Mouse (Mus musculus): ENCODE data around the gene Cdkal1.

Cdkal1 gene

DNA sequence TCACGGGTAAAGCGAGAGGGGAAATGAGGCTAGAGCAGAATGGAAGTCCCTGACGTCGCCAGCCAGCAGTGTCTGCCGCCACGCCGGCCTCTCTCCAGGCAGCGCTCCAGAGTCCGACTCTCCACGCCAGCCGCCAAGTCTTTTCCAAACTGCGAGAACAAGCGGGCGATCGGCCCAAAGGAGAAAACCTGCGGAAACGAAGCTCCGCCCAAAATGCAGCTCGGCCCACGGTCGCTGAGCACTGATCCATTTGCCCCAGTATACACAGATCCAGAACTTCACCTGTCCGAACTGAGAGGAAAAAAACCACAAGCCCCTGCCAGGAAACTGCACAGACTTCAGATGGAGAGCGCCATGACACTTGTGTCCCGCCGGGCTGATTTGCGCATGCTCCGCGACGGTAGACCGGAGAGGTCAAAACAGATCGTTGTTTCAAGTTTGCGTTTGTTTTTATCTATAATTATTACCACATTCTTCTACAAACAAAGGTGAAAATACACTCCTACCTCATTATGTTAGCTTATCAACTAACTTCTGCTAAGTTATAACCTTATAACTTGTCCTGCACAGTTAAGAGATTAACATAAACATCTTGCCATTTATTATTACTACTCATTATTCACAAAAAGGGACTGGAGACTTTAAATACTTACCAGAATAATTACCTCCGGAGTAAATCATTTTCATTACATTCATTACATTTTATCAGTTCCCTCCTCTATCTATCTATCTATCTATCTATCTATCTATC, at the start of gene Cdkal1:
Cdkal1 (minus strand) TSS at position 394 of the 751 bp plus-strand sequence.
- DNase-seq, result peak; percentile 89

GRCm38 (mm10) chr13:29903341-29903740, 47.9 kb upstream of the Cdkal1 start:
- DNase-seq, result no peak

GRCm38 (mm10) chr13:29902676-29903075, 47.2 kb upstream of the Cdkal1 start:
- DNase-seq, result no peak

- no peak for DNase-seq
Measured at GRCm38 (mm10) chr13:29901641-29902040, 46.2 kb upstream of the Cdkal1 start.

- no peak for DNase-seq
Measured at GRCm38 (mm10) chr13:29866780-29867179, 11.3 kb upstream of the Cdkal1 start.

DNA sequence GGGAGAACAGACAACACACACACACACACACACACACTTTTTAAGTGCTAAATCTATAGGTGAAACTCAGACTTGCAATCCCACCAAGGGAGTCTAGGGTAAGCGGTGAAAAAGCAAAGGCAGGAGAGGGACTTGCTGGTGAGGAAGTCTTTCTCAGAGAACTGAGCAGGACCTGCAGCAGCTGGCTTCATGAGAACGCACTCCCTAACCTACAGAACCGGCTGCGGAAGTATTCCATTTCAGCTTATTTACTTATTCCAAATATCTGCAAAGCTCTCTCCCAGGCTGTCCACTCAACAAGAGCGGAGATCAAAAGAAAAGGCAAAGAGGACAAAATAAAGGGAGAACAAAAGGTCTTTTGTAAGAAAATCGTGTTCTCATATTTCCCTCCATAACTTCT, 8.9 kb upstream of the Cdkal1 start:
- DNase-seq, result no peak

DNA sequence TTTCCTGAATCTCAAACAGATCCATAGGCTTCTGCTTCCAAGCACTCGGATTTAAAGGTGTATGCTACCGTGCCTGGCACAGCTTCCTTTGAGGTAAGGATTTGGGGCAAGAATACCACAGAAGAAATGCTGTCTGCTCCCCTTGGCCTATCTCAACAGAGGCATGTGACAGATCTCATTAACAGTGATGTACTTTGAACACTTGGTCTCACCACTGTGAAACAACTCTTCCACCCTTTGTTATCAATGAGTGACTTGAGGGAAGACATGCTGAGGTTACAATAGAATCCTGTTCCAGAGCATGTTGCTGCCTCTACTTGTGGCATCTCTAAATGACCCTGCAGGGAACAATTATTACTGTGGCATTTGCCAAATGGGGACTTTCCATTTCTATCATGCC, 4.6 kb upstream of the Cdkal1 start:
- DNase-seq, result no peak

DNA sequence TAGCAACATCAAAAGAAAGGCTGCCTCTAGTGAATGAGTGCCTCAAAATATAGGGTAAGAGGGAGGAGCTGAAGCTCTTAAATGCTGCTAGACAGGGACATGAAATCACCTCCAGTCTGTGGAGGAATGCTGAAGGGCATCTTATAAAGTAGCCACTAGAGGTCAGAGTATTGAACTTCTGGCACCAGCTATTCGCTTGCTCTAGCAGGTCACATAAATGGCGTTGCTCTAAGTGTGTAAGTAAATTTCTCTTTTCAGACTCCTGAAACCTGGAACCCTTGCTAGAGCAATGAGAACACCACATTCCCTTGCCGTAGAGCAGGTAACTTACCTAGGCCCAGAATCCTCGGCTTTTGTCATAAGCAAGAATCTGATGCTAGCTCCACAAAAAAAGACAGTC, 2.0 kb upstream of the Cdkal1 start:
- DNase-seq, result peak; percentile 44

DNA sequence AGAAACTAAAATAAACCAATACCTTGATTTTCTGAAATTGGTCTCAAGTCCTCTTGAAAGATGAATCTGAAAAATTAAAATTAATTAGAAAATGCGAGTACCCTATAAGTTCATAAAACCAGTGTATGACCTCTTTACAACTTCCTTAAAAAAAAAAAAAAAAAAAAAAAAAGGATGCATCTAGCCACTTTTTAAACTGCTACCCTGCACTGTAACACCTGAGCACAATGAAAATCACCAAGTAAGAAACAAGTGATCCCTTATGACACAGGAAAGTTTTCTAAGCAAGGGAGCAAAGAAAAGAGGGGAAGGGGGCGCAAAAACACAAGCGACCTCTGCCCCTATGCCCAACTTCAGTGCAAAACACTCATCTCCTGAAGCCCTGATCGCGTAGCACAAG, 598 bp downstream of the Cdkal1 start:
- DNase-seq, result no peak

DNA sequence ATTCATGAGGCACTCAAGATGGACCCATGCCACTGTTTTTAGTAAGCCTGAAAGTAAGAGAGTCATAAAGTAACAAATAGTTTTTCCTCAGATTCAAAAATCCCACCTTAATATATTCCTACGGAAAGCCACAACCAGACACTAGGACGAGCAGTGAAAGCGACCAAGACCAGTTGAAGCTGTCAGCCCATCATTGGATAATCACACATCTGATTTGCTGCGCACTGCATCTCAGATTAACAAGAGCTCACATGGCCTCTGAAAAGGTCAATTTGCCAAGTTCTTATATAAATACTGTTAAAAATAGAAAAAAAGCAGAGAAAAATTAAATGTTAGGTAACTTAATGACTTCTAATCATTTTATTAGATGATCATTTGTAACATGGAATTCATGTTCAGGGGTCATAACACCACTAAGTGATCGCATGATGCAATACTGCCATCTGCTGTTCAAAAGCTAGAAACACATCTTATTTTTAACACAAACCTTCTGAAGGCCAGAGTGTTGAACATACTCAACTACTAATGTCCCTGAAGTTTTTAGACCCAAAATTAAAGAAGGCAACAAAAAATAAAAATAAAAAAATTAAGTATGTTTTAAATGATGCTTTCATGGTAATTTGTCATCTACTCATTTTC, 16.9 kb downstream of the Cdkal1 start:
- DNase-seq, result peak; percentile 41

GRCm38 (mm10) chr13:29835170-29835569, 20.3 kb downstream of the Cdkal1 start:
- DNase-seq, result peak; percentile 54

GRCm38 (mm10) chr13:29833751-29834150, 21.7 kb downstream of the Cdkal1 start:
- no peak for DNase-seq

DNA sequence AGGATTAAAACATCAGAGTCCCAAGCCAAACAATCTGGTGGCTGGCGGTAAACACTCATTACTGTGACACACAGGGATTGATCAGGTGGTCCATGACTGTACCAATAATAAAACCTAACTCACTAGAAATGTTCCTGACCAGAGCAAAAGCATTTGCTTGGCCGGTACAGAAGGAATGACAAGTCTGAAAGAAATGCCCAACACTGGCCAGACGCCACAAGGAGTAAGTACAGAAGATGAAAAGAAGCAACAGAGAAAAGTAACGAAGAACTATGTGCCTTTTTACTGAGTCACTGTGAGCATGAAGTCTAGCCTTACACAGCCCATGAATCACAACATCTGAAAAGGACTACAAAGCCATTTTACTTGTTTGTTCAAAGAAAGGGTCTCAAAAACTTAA, 24.3 kb downstream of the Cdkal1 start:
- DNase-seq, result no peak

- DNase-seq, result no peak
Measured at GRCm38 (mm10) chr13:29828032-29828431, 27.4 kb downstream of the Cdkal1 start.

DNA sequence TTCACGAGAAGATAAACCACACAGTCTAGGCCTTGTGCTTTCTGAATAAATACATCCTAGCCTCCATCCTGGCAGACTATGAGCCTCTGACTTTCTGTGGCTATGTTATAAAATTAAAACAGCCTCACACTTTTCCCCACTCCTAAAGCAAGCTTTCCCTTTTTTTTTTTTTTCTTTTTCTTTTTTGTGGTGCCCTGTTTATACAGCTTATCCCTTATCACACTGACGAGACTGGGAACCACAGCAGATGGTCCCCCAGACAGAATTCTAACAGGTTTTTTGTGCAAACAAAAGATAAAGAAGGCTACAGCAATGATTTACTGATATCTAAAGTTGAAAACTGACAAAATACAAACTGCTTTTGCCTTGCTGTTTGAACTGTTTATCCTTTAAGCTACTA, 29.0 kb downstream of the Cdkal1 start:
- DNase-seq, result no peak

- no peak for DNase-seq
Measured at GRCm38 (mm10) chr13:29826041-29826440, 29.4 kb downstream of the Cdkal1 start.

- DNase-seq, result no peak
Measured at GRCm38 (mm10) chr13:29824797-29825196, 30.7 kb downstream of the Cdkal1 start.

- DNase-seq, result peak; percentile 26
Measured at GRCm38 (mm10) chr13:29824326-29824725, 31.1 kb downstream of the Cdkal1 start.

GRCm38 (mm10) chr13:29823906-29824305, 31.6 kb downstream of the Cdkal1 start:
- no peak for DNase-seq

DNA sequence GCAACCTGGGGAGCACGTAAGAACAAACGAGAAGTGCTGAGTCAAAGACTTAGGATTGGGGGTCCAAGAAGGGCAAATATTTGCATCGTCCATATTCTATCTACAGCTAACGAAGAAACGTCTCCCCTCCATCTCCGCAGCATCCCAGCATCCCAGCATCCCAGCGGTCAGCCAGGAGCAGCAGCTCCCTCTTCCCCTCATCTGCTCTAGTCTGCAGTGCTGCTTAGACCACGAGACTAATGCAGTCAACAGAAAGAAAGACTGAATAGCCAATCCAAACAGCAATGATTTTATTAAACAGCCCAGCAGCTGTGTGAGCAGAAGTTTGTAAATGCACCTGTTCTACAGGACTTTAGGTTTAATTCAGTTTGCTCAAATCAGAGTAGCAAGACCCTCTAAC, 32.0 kb downstream of the Cdkal1 start:
- no peak for DNase-seq

DNA sequence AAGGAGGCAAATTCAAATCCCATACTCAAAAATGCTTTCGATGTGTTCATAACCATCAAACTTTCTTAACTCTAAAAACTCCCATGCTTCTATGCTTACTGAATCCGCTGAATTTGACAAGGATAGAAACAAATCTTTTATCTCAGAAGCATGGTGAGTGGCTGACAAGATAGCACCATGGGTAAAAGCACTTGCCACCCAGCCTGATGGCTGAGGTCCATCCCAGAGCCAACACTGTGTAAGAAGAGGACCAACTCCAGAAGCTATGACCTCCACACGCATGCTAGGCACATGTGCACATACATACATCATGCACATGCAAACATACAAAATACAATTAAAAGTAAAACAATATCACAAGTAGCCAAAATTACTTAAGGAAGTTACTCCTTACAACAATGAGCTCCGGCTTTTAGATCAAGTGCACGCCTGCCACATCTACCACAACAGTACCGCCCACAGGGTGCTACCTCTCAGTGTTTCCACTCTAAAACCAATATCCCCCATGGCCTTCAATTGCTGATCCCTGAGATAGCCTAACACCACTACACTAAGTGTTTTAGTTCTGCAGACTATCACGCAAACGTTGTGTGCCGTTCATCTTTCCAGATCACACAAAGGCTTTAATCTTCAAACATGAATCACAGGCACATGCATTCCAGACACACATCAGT, 35.4 kb downstream of the Cdkal1 start:
- no peak for DNase-seq

- no peak for DNase-seq
Measured at GRCm38 (mm10) chr13:29819147-29819546, 36.3 kb downstream of the Cdkal1 start.

DNA sequence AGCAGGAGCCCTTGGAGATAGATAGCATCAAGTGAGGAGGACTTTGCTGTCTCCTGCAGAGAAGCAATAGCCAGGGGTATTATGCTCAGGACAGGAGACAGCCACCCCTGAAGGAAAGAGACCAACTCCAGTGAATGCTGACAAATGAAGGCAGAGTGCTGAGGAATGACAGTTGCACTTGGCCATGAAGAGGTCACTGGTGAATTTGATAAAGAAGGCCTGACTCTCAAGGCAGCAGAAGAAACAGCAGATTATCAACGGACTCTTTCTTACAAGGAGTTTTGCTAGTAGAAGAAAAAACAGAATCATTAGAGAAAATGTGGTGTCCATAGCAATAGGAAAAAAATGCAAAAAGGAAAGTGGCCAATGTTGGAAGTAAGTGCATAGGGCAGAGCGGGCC, 37.2 kb downstream of the Cdkal1 start:
- DNase-seq, result no peak

GRCm38 (mm10) chr13:29810780-29811179, 44.7 kb downstream of the Cdkal1 start:
- no peak for DNase-seq
